In the genomic region with DNA sequence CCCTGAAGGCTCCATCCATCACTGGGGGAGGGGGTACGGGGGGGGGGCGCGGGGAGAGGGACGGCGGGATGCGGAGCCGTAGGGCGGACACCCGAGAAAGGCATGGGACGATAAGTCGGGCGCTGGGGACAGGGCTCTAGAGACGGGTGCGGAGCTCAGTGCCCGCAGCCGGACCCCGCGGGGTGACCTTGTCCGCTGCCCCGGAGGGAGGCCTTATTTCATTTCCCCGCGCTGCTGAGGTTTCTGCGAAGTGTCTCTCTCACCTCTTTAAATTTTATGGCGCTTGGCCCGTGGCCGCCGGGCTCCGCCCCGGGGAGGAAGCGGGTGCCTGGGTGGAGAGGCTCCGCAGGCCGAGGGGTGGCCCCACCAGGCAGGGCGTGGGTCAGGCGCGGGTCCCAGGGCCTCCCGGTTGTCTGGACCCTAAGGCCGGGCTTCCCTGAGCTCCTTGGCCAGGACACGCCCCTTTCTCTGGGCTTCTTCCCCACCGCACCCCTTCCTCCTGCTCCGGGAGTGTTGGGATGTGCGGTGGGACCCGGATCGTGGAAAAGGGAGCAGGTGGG, we compare ENCODE assay signal across 8 mouse cellular contexts.
DNase-seq lines count a peak whose midpoint lies in the region; ATAC-seq and TF ChIP-seq lines count a peak whose summit lies in the region.

No protein-coding gene starts in this region.

- H3K36me3 ChIP-seq in forebrain, embryonic 15.5 days, result no peaks in the 10 kb centered on the region
- H3K36me3 ChIP-seq in midbrain, postnatal 0 days (ENCODE audit: insufficient read depth, low read length), result no peaks in the 10 kb centered on the region

- under 1% methylated on average over 38 of the region's 43 CpGs for WGBS in forebrain, embryonic 15.5 days
- WGBS in midbrain, postnatal 0 days, result 1% methylated on average over 35 of the region's 43 CpGs

- peak overlapping the region; percentile 54 for H3K9ac ChIP-seq in forebrain, embryonic 15.5 days (replicated peaks)
- peak overlapping the region; percentile 78 for H3K9ac ChIP-seq in midbrain, postnatal 0 days (replicated peaks; ENCODE audit: low read length, poor library complexity, severe bottlenecking)

- H3K4me1 ChIP-seq in forebrain, embryonic 15.5 days, result peaks cover 43% of the 10 kb centered on the region
- H3K4me1 ChIP-seq in midbrain, postnatal 0 days (ENCODE audit: insufficient read depth, low read length), result peaks cover 13% of the 10 kb centered on the region; the same call in 1 of the 2 replicates

- no peaks in the 10 kb centered on the region for H3K9me3 ChIP-seq in forebrain, embryonic 15.5 days
- H3K9me3 ChIP-seq in midbrain, postnatal 0 days (ENCODE audit: low read length), result no peaks in the 10 kb centered on the region

- peak overlapping the region; percentile 50 for H3K4me3 ChIP-seq in forebrain, embryonic 15.5 days
- peak overlapping the region; percentile 46 for H3K4me3 ChIP-seq in midbrain, postnatal 0 days (ENCODE audit: low read depth, low read length)

- peaks cover 23% of the 10 kb centered on the region; the same call in 1 of the 2 replicates for H3K27me3 ChIP-seq in forebrain, embryonic 15.5 days
- H3K27me3 ChIP-seq in midbrain, postnatal 0 days (ENCODE audit: insufficient read depth, low read length), result no peaks in the 10 kb centered on the region

- H3K27ac ChIP-seq in forebrain, embryonic 15.5 days (replicated peaks), result peak overlapping the region; percentile 89
- H3K27ac ChIP-seq in midbrain, postnatal 0 days (ENCODE audit: low read depth, low read length), result peak overlapping the region; percentile 94

- no peak for TF ChIP-seq CTCF in midbrain, postnatal 0 days (IDR thresholded peaks at IDR 0.05)

- no peak for ATAC-seq in forebrain, embryonic 15.5 days (replicated peaks)
- no peak; the same call in 1 of the 2 replicates for ATAC-seq in midbrain, postnatal 0 days (ENCODE audit: low FRiP score)

- DNase-seq in embryo, embryonic 10.5 days (ENCODE audit: low spot score), result peak; percentile 34
- DNase-seq in embryo, embryonic 10 days (ENCODE audit: low spot score), result no peak
- DNase-seq in R1 (ENCODE audit: low read depth, low spot score), result peak; percentile 23
- DNase-seq in kidney, postnatal 10 days, result peak; percentile 41
- no peak for DNase-seq in midbrain, postnatal 0 days (ENCODE audit: low spot score)
- DNase-seq in gastrocnemius, adult 18-20 months (ENCODE audit: low spot score), result no peak
- DNase-seq in frontal cortex, postnatal 14 days (ENCODE audit: low spot score in 2 of 2), result no peak

- peak overlapping the region; percentile 93 for H3K4me2 ChIP-seq in forebrain, embryonic 15.5 days (replicated peaks)
- H3K4me2 ChIP-seq in midbrain, postnatal 0 days (ENCODE audit: low read depth, low read length, poor library complexity, severe bottlenecking), result peak overlapping the region; percentile 93

Comparison
In these comparisons a context has a peak if more than half of its experiments do, and no peak if none do; other contexts are left out.
1. DNase-seq: peak in embryo, embryonic 10.5 days (single experiment), R1 (single experiment) and kidney, postnatal 10 days (single experiment); none in embryo, embryonic 10 days (single experiment), midbrain, postnatal 0 days (single experiment), gastrocnemius, adult 18-20 months (single experiment) and frontal cortex, postnatal 14 days (0 of 2).